Mouse (Mus musculus) ES-Bruce4 (cell line): ENCODE results near the gene Dpep3.

Source experiments
- CTCF ChIP-seq: IDR thresholded peaks from one replicate; pipeline ENCODE4 v1.8.1; 2011; ENCODE audit warnings: low read depth, low read length
- EP300 ChIP-seq: IDR thresholded peaks from 2 replicates; pipeline ENCODE4 v1.6.1; 2011; ENCODE audit warnings: low read depth, low read length; ENCODE audit not compliant: insufficient read depth

- 0 out of 2 replicates have a peak, but pooled peaks have one; percentile 27 for TF ChIP-seq EP300
- no peak for TF ChIP-seq CTCF
These were observed 13.3 kb downstream of the Dpep3 start, which contains the start of gene Slc12a4 for GRCm38 (mm10) chr8:105965905-105966341.
